Mouse (Mus musculus): ENCODE data around the gene Fam43b. TPM values are rescaled to one million over a fixed set of nuclear protein-coding genes. Genes with fewer than 3 reads are reported as not detected.

Fam43b gene
- polyA plus RNA-seq, 1 experiment from 2014 or later: not detected

GRCm38 (mm10) chr4:138352692-138353091 lies 43.6 kb downstream of the Fam43b start:
- Histone ChIP-seq H3K27me3 (ENCODE audit: control insufficient read depth, insufficient read depth, low read length) (no peaks in the 10 kb centered on the region), H3K36me3 (ENCODE audit: control insufficient read depth, insufficient read depth, low read length) (no peaks in the 10 kb centered on the region), H3K4me3 (ENCODE audit: low read depth, low read length) (no peak overlapping the region), H3K27ac (replicated peaks) (no peak overlapping the region), H3K4me1 (replicated peaks; ENCODE audit: control insufficient read depth, insufficient read depth) (no peaks in the 10 kb centered on the region), H3K9me3 (ENCODE audit: control insufficient read depth, low read length) (no peaks in the 10 kb centered on the region), H3K9ac (ENCODE audit: low read length) (no peak overlapping the region), H3K4me2 (replicated peaks; ENCODE audit: low read depth) (no peak overlapping the region)
- WGBS: 82% methylated on average over 6 of the region's 6 CpGs
- ATAC-seq (ENCODE audit: low FRiP score, low TSS enrichment): no peak
- DNase-seq (ENCODE audit: low spot score): no peak
- TF ChIP-seq CTCF (IDR thresholded peaks at IDR 0.05; ENCODE audit: low read depth) (no peak), EP300 (optimal IDR thresholded peaks at IDR 0.05) (no peak)

DNA sequence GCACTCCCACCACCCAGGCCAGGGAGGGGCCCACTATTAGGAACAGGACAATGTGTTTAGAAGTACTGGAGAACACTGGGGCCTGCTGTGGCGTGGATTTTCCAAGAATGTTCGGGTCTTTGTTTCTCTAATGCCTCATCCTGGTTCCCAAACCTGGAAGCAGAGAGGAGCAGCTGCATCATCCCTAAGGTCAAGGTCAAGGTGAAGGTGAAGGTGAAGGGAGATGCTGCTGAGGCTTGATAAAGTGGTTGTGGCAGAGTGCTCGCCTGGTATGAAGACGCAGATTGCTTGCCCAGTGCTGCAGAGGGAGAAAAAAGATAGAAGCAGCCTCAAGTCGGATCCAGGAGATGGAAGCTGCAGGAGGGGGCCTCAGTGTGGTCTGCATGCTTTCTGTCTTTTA lies 44.5 kb downstream of the Fam43b start:
- ATAC-seq (ENCODE audit: low FRiP score, low TSS enrichment): no peak
- Histone ChIP-seq H3K4me3 (ENCODE audit: low read depth, low read length) (no peak overlapping the region), H3K4me1 (replicated peaks; ENCODE audit: control insufficient read depth, insufficient read depth) (no peaks in the 10 kb centered on the region), H3K9ac (ENCODE audit: low read length) (no peak overlapping the region), H3K4me2 (replicated peaks; ENCODE audit: low read depth) (no peak overlapping the region), H3K9me3 (ENCODE audit: control insufficient read depth, low read length) (no peaks in the 10 kb centered on the region), H3K36me3 (ENCODE audit: control insufficient read depth, insufficient read depth, low read length) (no peaks in the 10 kb centered on the region), H3K27me3 (ENCODE audit: control insufficient read depth, insufficient read depth, low read length) (no peaks in the 10 kb centered on the region), H3K27ac (replicated peaks) (no peak overlapping the region)
- 85% methylated on average over 5 of the region's 5 CpGs for WGBS
- no peak for TF ChIP-seq CTCF (IDR thresholded peaks at IDR 0.05; ENCODE audit: low read depth)
- no peak for TF ChIP-seq EP300 (optimal IDR thresholded peaks at IDR 0.05)
- no peak for DNase-seq (ENCODE audit: low spot score)

- Histone ChIP-seq H3K4me2 (replicated peaks; ENCODE audit: low read depth) (no peak overlapping the region), H3K36me3 (ENCODE audit: control insufficient read depth, insufficient read depth, low read length) (no peaks in the 10 kb centered on the region), H3K4me3 (ENCODE audit: low read depth, low read length) (no peak overlapping the region), H3K4me1 (replicated peaks; ENCODE audit: control insufficient read depth, insufficient read depth) (no peaks in the 10 kb centered on the region), H3K27ac (replicated peaks) (peak overlapping the region; percentile 70), H3K9me3 (ENCODE audit: control insufficient read depth, low read length) (no peaks in the 10 kb centered on the region), H3K27me3 (ENCODE audit: control insufficient read depth, insufficient read depth, low read length) (no peaks in the 10 kb centered on the region), H3K9ac (ENCODE audit: low read length) (no peak overlapping the region)
- 60% methylated on average over 7 of the region's 7 CpGs for WGBS
- TF ChIP-seq CTCF (IDR thresholded peaks at IDR 0.05; ENCODE audit: low read depth) (no peak), EP300 (optimal IDR thresholded peaks at IDR 0.05) (no peak)
- peak; percentile 70 for ATAC-seq (ENCODE audit: low FRiP score, low TSS enrichment)
- peak; percentile 56 for DNase-seq (ENCODE audit: low spot score)
These were observed 47.6 kb downstream of the Fam43b start for GRCm38 (mm10) chr4:138348716-138349115.

DNA sequence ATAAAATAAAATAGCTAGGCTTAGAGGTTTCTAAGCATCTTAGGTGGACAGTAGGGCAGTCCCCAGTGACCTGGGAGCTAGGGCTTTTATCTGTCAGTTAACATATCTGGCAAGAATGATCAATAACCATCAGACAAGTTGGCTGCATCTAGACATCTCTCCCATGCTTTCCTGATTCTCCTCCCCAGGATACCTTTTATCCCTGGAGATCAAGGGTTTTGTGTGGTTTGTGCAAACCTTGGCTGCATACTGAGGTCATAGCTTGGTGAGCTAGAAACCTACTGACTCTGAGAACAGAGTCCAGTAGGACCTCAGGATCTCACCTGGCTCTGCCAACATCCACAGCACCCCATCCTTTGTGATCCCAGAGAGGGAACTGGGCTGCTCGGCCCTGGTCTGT lies 49.0 kb downstream of the Fam43b start:
- Histone ChIP-seq H3K27ac (replicated peaks) (no peak overlapping the region), H3K4me1 (replicated peaks; ENCODE audit: control insufficient read depth, insufficient read depth) (no peaks in the 10 kb centered on the region), H3K4me2 (replicated peaks; ENCODE audit: low read depth) (no peak overlapping the region), H3K36me3 (ENCODE audit: control insufficient read depth, insufficient read depth, low read length) (no peaks in the 10 kb centered on the region), H3K9ac (ENCODE audit: low read length) (no peak overlapping the region), H3K27me3 (ENCODE audit: control insufficient read depth, insufficient read depth, low read length) (no peaks in the 10 kb centered on the region), H3K4me3 (ENCODE audit: low read depth, low read length) (no peak overlapping the region), H3K9me3 (ENCODE audit: control insufficient read depth, low read length) (no peaks in the 10 kb centered on the region)
- WGBS: 71% methylated on average over 1 of the region's 1 CpGs
- TF ChIP-seq EP300 (optimal IDR thresholded peaks at IDR 0.05) (no peak), CTCF (IDR thresholded peaks at IDR 0.05; ENCODE audit: low read depth) (no peak)
- DNase-seq (ENCODE audit: low spot score) (no peak), ATAC-seq (ENCODE audit: low FRiP score, low TSS enrichment) (no peak)

GRCm38 (mm10) chr4:138344891-138345545 lies 51.3 kb downstream of the Fam43b start:
- DNase-seq (ENCODE audit: low spot score): no peak
- Histone ChIP-seq H3K27me3 (ENCODE audit: control insufficient read depth, insufficient read depth, low read length) (no peaks in the 10 kb centered on the region), H3K4me2 (replicated peaks; ENCODE audit: low read depth) (no peak overlapping the region), H3K4me3 (ENCODE audit: low read depth, low read length) (no peak overlapping the region), H3K27ac (replicated peaks) (0 out of 2 replicates have a peak overlapping the region, but pooled peaks have one; percentile 40), H3K9ac (ENCODE audit: low read length) (no peak overlapping the region), H3K9me3 (ENCODE audit: control insufficient read depth, low read length) (no peaks in the 10 kb centered on the region), H3K36me3 (ENCODE audit: control insufficient read depth, insufficient read depth, low read length) (no peaks in the 10 kb centered on the region), H3K4me1 (replicated peaks; ENCODE audit: control insufficient read depth, insufficient read depth) (no peaks in the 10 kb centered on the region)
- no peak for TF ChIP-seq CTCF (IDR thresholded peaks at IDR 0.05; ENCODE audit: low read depth)
- no peak for TF ChIP-seq EP300 (optimal IDR thresholded peaks at IDR 0.05)
- 66% methylated on average over 9 of the region's 9 CpGs for WGBS
- ATAC-seq (ENCODE audit: low FRiP score, low TSS enrichment): peak; percentile 22; the same call in 1 of the 2 replicates

Other genes with a start within 250 kb of the Fam43b start
- gene Hp1bp3, start 180.2 kb downstream of the Fam43b start, polyA plus RNA-seq (2015; fragmentation: Nextera tagmentation; extraction: Ambion mirVana): 74.7 and 75.4 TPM in 2 replicates
- gene Sh2d5, start 146.1 kb downstream of the Fam43b start, polyA plus RNA-seq (2015; fragmentation: Nextera tagmentation; extraction: Ambion mirVana): 0.19 and 0.25 TPM in 2 replicates
- gene Kif17, start 146.1 kb downstream of the Fam43b start, polyA plus RNA-seq (2015; fragmentation: Nextera tagmentation; extraction: Ambion mirVana): 0.21 and 0.39 TPM in 2 replicates
- gene Ddost, start 91.8 kb downstream of the Fam43b start, polyA plus RNA-seq (2015; fragmentation: Nextera tagmentation; extraction: Ambion mirVana): 253 and 258 TPM in 2 replicates
- 62.1 and 77.1 TPM in 2 replicates for gene Pink1, start 70.2 kb downstream of the Fam43b start, polyA plus RNA-seq (2015; fragmentation: Nextera tagmentation; extraction: Ambion mirVana)
- 12.5 and 15.2 TPM in 2 replicates for gene Cda, start 28.5 kb downstream of the Fam43b start, polyA plus RNA-seq (2015; fragmentation: Nextera tagmentation; extraction: Ambion mirVana)
- 17.1 and 18.7 TPM in 2 replicates for gene Mul1, start 38.1 kb upstream of the Fam43b start, polyA plus RNA-seq (2015; fragmentation: Nextera tagmentation; extraction: Ambion mirVana)
- gene Camk2n1, start 57.8 kb upstream of the Fam43b start, polyA plus RNA-seq (2015; fragmentation: Nextera tagmentation; extraction: Ambion mirVana): 4.5 and 4.8 TPM in 2 replicates
- 0.10 and 0.16 TPM in 2 replicates for gene Vwa5b1, start 239.4 kb upstream of the Fam43b start, polyA plus RNA-seq (2015; fragmentation: Nextera tagmentation; extraction: Ambion mirVana)